Mouse (Mus musculus) embryonic facial prominence, embryonic 13.5 days (tissue): ENCODE measurements around the gene Tmem184a. TPM values are rescaled to one million over a fixed set of nuclear protein-coding genes. Genes with fewer than 3 reads are reported as not detected.
A peak's percentile ranks its signal among the peaks of the same experiment; 100 is the strongest.

Experiments
- ATAC-seq: fragments of 200-750 bp; cut with Nextera tagmentation; 2 replicates; pipeline ENCODE4 v1.8.0; 2017; ENCODE audit warnings: low read depth; ENCODE audit not compliant: insufficient number of reproducible peaks, insufficient read depth, low FRiP score, low TSS enrichment
- H3K27ac ChIP-seq: fragments of 300-500 bp; sonication (generic); 2 replicates; pipeline ENCODE4 v1.5.1; 2015; ENCODE audit warnings: moderate library complexity, mild to moderate bottlenecking, inconsistent platforms
- H3K27me3 ChIP-seq: fragments of 300-500 bp; sonication (generic); 2 replicates; pipeline ENCODE4 v1.6.1; 2015; ENCODE audit warnings: mild to moderate bottlenecking, inconsistent platforms
- H3K36me3 ChIP-seq: fragments of 300-500 bp; sonication (generic); 2 replicates; pipeline ENCODE4 v1.6.1; 2015; ENCODE audit warnings: mild to moderate bottlenecking, inconsistent platforms
- H3K4me1 ChIP-seq: fragments of 300-500 bp; sonication (generic); 2 replicates; pipeline ENCODE4 v1.6.1; 2015; ENCODE audit warnings: inconsistent platforms
- H3K4me2 ChIP-seq: fragments of 300-500 bp; sonication (generic); 2 replicates; pipeline ENCODE4 v1.6.1; 2015; ENCODE audit warnings: moderate library complexity, mild to moderate bottlenecking, inconsistent platforms
- H3K4me3 ChIP-seq: fragments of 300-500 bp; sonication (generic); 2 replicates; pipeline ENCODE4 v1.5.1; 2015; ENCODE audit warnings: mild to moderate bottlenecking, inconsistent platforms
- H3K9ac ChIP-seq: fragments of 300-500 bp; sonication (generic); 2 replicates; pipeline ENCODE4 v1.6.1; 2015; ENCODE audit warnings: mild to moderate bottlenecking, inconsistent platforms
- H3K9me3 ChIP-seq: fragments of 300-500 bp; sonication (generic); 2 replicates; pipeline ENCODE4 v1.6.1; 2016; ENCODE audit warnings: inconsistent platforms
- WGBS: fragments of 180-500 bp; shearing (Covaris S2); methylation state at CpG from one replicate; pipeline ENCODE4 v1.1.7; 2015; ENCODE audit warnings: mixed read lengths; 5-methylcytosine and 5-hydroxymethylcytosine counted together
- polyA plus RNA-seq: library from polyadenylated mRNA; unstranded; fragments of >200 nt; fragmentation: Nextera tagmentation; extraction: Ambion mirVana; gene quantifications from 2 replicates; pipeline ENCODE4 v1.2.1, GENCODE M21; 2015

Tmem184a gene
- polyA plus RNA-seq = 2.3 and 2.7 TPM in 2 replicates

GRCm38 (mm10) chr5:139819538-139820181 lies at the start of gene Tmem184a:
TSS of gene Tmem184a (minus strand) at chr5:139819917.
- H3K4me2 ChIP-seq = no peak within 1 kb of the TSS
- 88% methylated on average over 9 of the region's 9 CpGs for WGBS
- H3K4me3 ChIP-seq = no peak within 1 kb of the TSS
- H3K36me3 ChIP-seq = peaks cover 28% of the 10 kb centered on the region
- no peaks in the 10 kb centered on the region for H3K9me3 ChIP-seq
- H3K27me3 ChIP-seq = peaks cover 9% of the 10 kb centered on the region
- H3K9ac ChIP-seq = 0 out of 2 replicates have a peak within 1 kb of the TSS, but pooled peaks have one; percentile 17
- ATAC-seq = no peak
- H3K27ac ChIP-seq = no peak within 1 kb of the TSS
- H3K4me1 ChIP-seq = no peaks in the 10 kb centered on the region

GRCm38 (mm10) chr5:139862759-139863158 lies 43.0 kb upstream of the Tmem184a start:
- Histone ChIP-seq H3K36me3 (no peaks in the 10 kb centered on the region), H3K27ac (no peak overlapping the region), H3K4me3 (no peak overlapping the region), H3K9ac (no peak overlapping the region), H3K9me3 (no peaks in the 10 kb centered on the region), H3K27me3 (peaks cover 4% of the 10 kb centered on the region; the same call in 1 of the 2 replicates), H3K4me1 (0 out of 2 replicates have a peak, but pooled peaks cover 4% of the 10 kb centered on the region), H3K4me2 (no peak overlapping the region)
- ATAC-seq = no peak
- WGBS = 56% methylated on average over 4 of the region's 4 CpGs

- Histone ChIP-seq H3K27me3 (peaks cover 4% of the 10 kb centered on the region; the same call in 1 of the 2 replicates), H3K4me3 (no peak overlapping the region), H3K4me2 (peak overlapping the region; percentile 16; the same call in 1 of the 2 replicates), H3K36me3 (no peaks in the 10 kb centered on the region), H3K27ac (no peak overlapping the region), H3K9ac (no peak overlapping the region), H3K9me3 (no peaks in the 10 kb centered on the region), H3K4me1 (0 out of 2 replicates have a peak, but pooled peaks cover 4% of the 10 kb centered on the region)
- no peak for ATAC-seq
- WGBS = 29% methylated on average over 15 of the region's 15 CpGs
Observed at GRCm38 (mm10) chr5:139860328-139861104, 40.8 kb upstream of the Tmem184a start.

GRCm38 (mm10) chr5:139849626-139850320 lies 30.1 kb upstream of the Tmem184a start:
- no peak for ATAC-seq
- WGBS = 64% methylated on average over 12 of the region's 12 CpGs
- Histone ChIP-seq H3K4me1 (peaks cover 4% of the 10 kb centered on the region; the same call in 1 of the 2 replicates), H3K9me3 (no peaks in the 10 kb centered on the region), H3K4me2 (no peak overlapping the region), H3K9ac (no peak overlapping the region), H3K4me3 (no peak overlapping the region), H3K36me3 (no peaks in the 10 kb centered on the region), H3K27me3 (no peaks in the 10 kb centered on the region; the same call in 1 of the 2 replicates), H3K27ac (no peak overlapping the region)

- 14% methylated on average over 3 of the region's 3 CpGs for WGBS
- Histone ChIP-seq H3K4me2 (no peak overlapping the region), H3K27ac (no peak overlapping the region), H3K9ac (no peak overlapping the region), H3K4me3 (no peak overlapping the region), H3K9me3 (no peaks in the 10 kb centered on the region), H3K36me3 (no peaks in the 10 kb centered on the region), H3K27me3 (no peaks in the 10 kb centered on the region), H3K4me1 (no peaks in the 10 kb centered on the region)
- no peak for ATAC-seq
Observed at GRCm38 (mm10) chr5:139839142-139839541, 19.4 kb upstream of the Tmem184a start.

GRCm38 (mm10) chr5:139838476-139838892 lies 18.8 kb upstream of the Tmem184a start:
- Histone ChIP-seq H3K27me3 (no peaks in the 10 kb centered on the region), H3K4me3 (no peak overlapping the region), H3K9me3 (no peaks in the 10 kb centered on the region), H3K9ac (no peak overlapping the region), H3K27ac (no peak overlapping the region), H3K4me2 (no peak overlapping the region), H3K36me3 (no peaks in the 10 kb centered on the region), H3K4me1 (no peaks in the 10 kb centered on the region)
- ATAC-seq = peak; percentile 34; the same call in 1 of the 2 replicates
- WGBS = 20% methylated on average over 2 of the region's 2 CpGs

GRCm38 (mm10) chr5:139835706-139836105 lies 16.0 kb upstream of the Tmem184a start:
- no peaks in the 10 kb centered on the region for H3K9me3 ChIP-seq
- H3K36me3 ChIP-seq = no peaks in the 10 kb centered on the region
- H3K27me3 ChIP-seq = no peaks in the 10 kb centered on the region
- H3K9ac ChIP-seq = no peak overlapping the region
- no peak overlapping the region for H3K4me2 ChIP-seq
- no peaks in the 10 kb centered on the region for H3K4me1 ChIP-seq
- H3K27ac ChIP-seq = no peak overlapping the region
- 85% methylated on average over 7 of the region's 7 CpGs for WGBS
- ATAC-seq = no peak
- no peak overlapping the region for H3K4me3 ChIP-seq

GRCm38 (mm10) chr5:139832125-139832524 lies 12.4 kb upstream of the Tmem184a start:
- Histone ChIP-seq H3K4me2 (no peak overlapping the region), H3K9me3 (no peaks in the 10 kb centered on the region), H3K27me3 (no peaks in the 10 kb centered on the region), H3K4me1 (no peaks in the 10 kb centered on the region), H3K36me3 (no peaks in the 10 kb centered on the region), H3K4me3 (no peak overlapping the region), H3K9ac (no peak overlapping the region), H3K27ac (no peak overlapping the region)
- 73% methylated on average over 7 of the region's 7 CpGs for WGBS
- ATAC-seq = no peak

GRCm38 (mm10) chr5:139830734-139831133 lies 11.0 kb upstream of the Tmem184a start:
- Histone ChIP-seq H3K9ac (no peak overlapping the region), H3K36me3 (no peaks in the 10 kb centered on the region), H3K27me3 (no peaks in the 10 kb centered on the region), H3K4me3 (no peak overlapping the region), H3K4me1 (peaks cover 5% of the 10 kb centered on the region), H3K4me2 (no peak overlapping the region), H3K9me3 (no peaks in the 10 kb centered on the region), H3K27ac (no peak overlapping the region)
- ATAC-seq = no peak
- 89% methylated on average over 3 of the region's 3 CpGs for WGBS

GRCm38 (mm10) chr5:139829384-139829783 lies 9.7 kb upstream of the Tmem184a start:
- Histone ChIP-seq H3K9me3 (no peaks in the 10 kb centered on the region), H3K4me2 (no peak overlapping the region), H3K9ac (no peak overlapping the region), H3K36me3 (no peaks in the 10 kb centered on the region), H3K27me3 (no peaks in the 10 kb centered on the region), H3K4me3 (no peak overlapping the region), H3K4me1 (peaks cover 12% of the 10 kb centered on the region), H3K27ac (no peak overlapping the region)
- no peak for ATAC-seq
- WGBS = 77% methylated on average over 13 of the region's 13 CpGs

GRCm38 (mm10) chr5:139827593-139827992 lies 7.9 kb upstream of the Tmem184a start:
- Histone ChIP-seq H3K9ac (no peak overlapping the region), H3K4me1 (peaks cover 12% of the 10 kb centered on the region), H3K36me3 (peaks cover 13% of the 10 kb centered on the region), H3K9me3 (no peaks in the 10 kb centered on the region), H3K4me3 (no peak overlapping the region), H3K4me2 (no peak overlapping the region), H3K27me3 (no peaks in the 10 kb centered on the region), H3K27ac (no peak overlapping the region)
- WGBS = 82% methylated on average over 1 of the region's 1 CpGs
- ATAC-seq = no peak
